In genomic region chr3:52503925-52504324, GRCm38 (mm10) we compare ENCODE assay signal across 20 mouse cellular contexts.
DNase-seq lines count a peak whose midpoint lies in the region; TF ChIP-seq lines count a peak whose summit lies in the region.
"Had no signal": no experiment of that assay in that cellular context is flagged by ENCODE, and none has a peak within 500 bp of the region (broad histone marks: within the 10 kb centered on the region; RNA-seq: fewer than 3 reads in every experiment).

No protein-coding gene starts in this region.

- no peak for TF ChIP-seq POLR2A in myocyte (IDR thresholded peaks at IDR 0.05; ENCODE audit: insufficient read length, low read depth)

- peak overlapping the region; percentile 6 for H3K4me2 ChIP-seq in myocyte (ENCODE audit: low read depth)
- H3K4me2 ChIP-seq: forebrain, embryonic 15.5 days; heart, embryonic 12.5 days; hindbrain, embryonic 13.5 days; limb, embryonic 15.5 days; liver, embryonic 15.5 days; midbrain, embryonic 13.5 days had no signal

- H3K79me2 ChIP-seq in myocyte (ENCODE audit: control insufficient read depth, insufficient read depth): no peaks in the 10 kb centered on the region

- no peak overlapping the region for H3K4me3 ChIP-seq in myocyte
- H3K4me3 ChIP-seq: forebrain, embryonic 15.5 days; gastrocnemius, adult 2 months; heart, embryonic 12.5 days; hindbrain, embryonic 13.5 days; limb, embryonic 15.5 days; liver, embryonic 15.5 days; midbrain, embryonic 13.5 days had no signal

- no peak overlapping the region for H3ac ChIP-seq in myocyte (ENCODE audit: control insufficient read depth, insufficient read length)

- intact Hi-C loops in left cerebral cortex, postnatal 4 days (cut with DNase I): no loop called here

- H3K36me3 ChIP-seq in myocyte (ENCODE audit: control insufficient read depth, insufficient read depth): no peaks in the 10 kb centered on the region
- H3K36me3 ChIP-seq: forebrain, embryonic 15.5 days; heart, embryonic 12.5 days; hindbrain, embryonic 13.5 days; limb, embryonic 15.5 days; liver, embryonic 15.5 days; midbrain, embryonic 13.5 days had no signal

- no peaks in the 10 kb centered on the region for H3K27me3 ChIP-seq in myocyte (ENCODE audit: control insufficient read depth, insufficient read depth, insufficient read length)
- H3K27me3 ChIP-seq: forebrain, embryonic 15.5 days; hindbrain, embryonic 13.5 days; limb, embryonic 15.5 days; liver, embryonic 15.5 days; midbrain, embryonic 13.5 days had no signal

- peak; percentile 59 to 74 for DNase-seq in left cerebral cortex, adult 18-20 months (ENCODE audit: low spot score in 2 of 2)
- no peak for DNase-seq in left cerebral cortex, postnatal 4 days
- DNase-seq in layer of hippocampus, adult 9-11 months: peak; percentile 65
- no peak for DNase-seq in thymus, postnatal 0 days (ENCODE audit: low spot score)
- DNase-seq in B cell, adult 2 months: no peak
- DNase-seq in cerebellum, postnatal 14 days: no peak
- DNase-seq: adrenal gland, adult 2 months; cerebellum, postnatal 10 days; gastrocnemius, adult 2 months; heart, postnatal 14 days; kidney, adult 2 months; kidney, postnatal 10 days; thymus, adult 18-20 months had no signal

TF ChIP-seq in myocyte, 11 proteins besides CTCF, POLR2A, EP300 and RAD21:
- no peak for TF ChIP-seq E2F4 (IDR thresholded peaks at IDR 0.05; ENCODE audit: insufficient read depth)
- no peak for TF ChIP-seq TCF12 (IDR thresholded peaks at IDR 0.05; ENCODE audit: insufficient read depth, poor library complexity, severe bottlenecking)
- no peak for TF ChIP-seq TCF3 (IDR thresholded peaks at IDR 0.05; ENCODE audit: insufficient read length, low read depth)
- no peak for TF ChIP-seq REST (IDR thresholded peaks at IDR 0.05; ENCODE audit: insufficient read depth, insufficient read length)
- no peak for TF ChIP-seq MAX (IDR thresholded peaks at IDR 0.05; ENCODE audit: low read depth)
- no peak for TF ChIP-seq USF1 (IDR thresholded peaks at IDR 0.05; ENCODE audit: low read depth)
- no peak for TF ChIP-seq CEBPB (IDR thresholded peaks at IDR 0.05; ENCODE audit: insufficient read depth, poor library complexity, severe bottlenecking)
- TF ChIP-seq POLR2AphosphoS2 (IDR thresholded peaks at IDR 0.05; ENCODE audit: insufficient read length, low read depth): no peak
- TF ChIP-seq MYOG (IDR thresholded peaks at IDR 0.05; ENCODE audit: control insufficient read depth in 1 of 3, insufficient read depth in 1 of 3, insufficient read length in 2 of 3, low read depth in 2 of 3): no peak
- TF ChIP-seq MYOD1 (IDR thresholded peaks at IDR 0.05; ENCODE audit: control insufficient read depth in 1 of 3, insufficient read length in 2 of 3, low read depth in 2 of 3): no peak
- no peak for TF ChIP-seq SRF (IDR thresholded peaks at IDR 0.05; ENCODE audit: control insufficient read depth, insufficient read length, low read depth)

Comparison
In these comparisons a context has a peak if more than half of its experiments do, and no peak if none do; other contexts are left out.
1. DNase-seq: peak in left cerebral cortex, adult 18-20 months (2 of 2) and layer of hippocampus, adult 9-11 months (single experiment); none in left cerebral cortex, postnatal 4 days (single experiment), thymus, postnatal 0 days (single experiment), B cell, adult 2 months (0 of 2) and cerebellum, postnatal 14 days (0 of 2).